Mouse (Mus musculus): ENCODE data around the gene Opa3.

Gene Opa3

GRCm38 (mm10) chr7:19243858-19244257 lies 15.7 kb downstream of the Opa3 start:
- DNase-seq (ENCODE audit: low read depth, low spot score), result no peak

- DNase-seq (ENCODE audit: low read depth, low spot score), result no peak
Measured at GRCm38 (mm10) chr7:19245083-19245482, 16.9 kb downstream of the Opa3 start.

- DNase-seq (ENCODE audit: low read depth, low spot score), result no peak
Measured at GRCm38 (mm10) chr7:19246855-19247254, 18.7 kb downstream of the Opa3 start.

GRCm38 (mm10) chr7:19247511-19247910 lies 19.4 kb downstream of the Opa3 start:
- DNase-seq (ENCODE audit: low read depth, low spot score), result no peak

DNA sequence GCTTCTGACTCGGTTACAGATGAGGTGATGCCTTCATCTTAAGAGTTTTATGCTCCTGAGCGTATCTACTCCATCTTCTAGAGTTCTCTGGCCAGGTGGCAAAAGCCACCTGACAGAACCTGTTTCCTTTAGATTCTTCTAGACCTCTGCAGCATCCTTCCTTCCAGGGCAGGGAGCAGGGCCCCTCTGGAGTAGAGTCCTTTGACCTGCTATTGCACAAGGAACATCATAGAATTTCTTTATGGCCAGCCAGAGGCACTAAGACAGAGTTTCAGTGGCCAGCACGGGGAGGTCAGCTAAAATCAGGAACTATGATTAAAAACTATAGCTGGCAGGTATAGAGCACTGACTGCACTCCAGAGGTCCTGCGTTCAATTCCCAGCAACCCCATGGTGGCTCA lies 23.9 kb downstream of the Opa3 start:
- DNase-seq (ENCODE audit: low read depth, low spot score), result no peak

GRCm38 (mm10) chr7:19253437-19253836 lies 25.3 kb downstream of the Opa3 start:
- no peak for DNase-seq (ENCODE audit: low read depth, low spot score)

GRCm38 (mm10) chr7:19255395-19255794 lies 27.3 kb downstream of the Opa3 start:
- no peak for DNase-seq (ENCODE audit: low read depth, low spot score)

GRCm38 (mm10) chr7:19256567-19256966 lies 28.4 kb downstream of the Opa3 start:
- no peak for DNase-seq (ENCODE audit: low read depth, low spot score)

GRCm38 (mm10) chr7:19257390-19258022 lies 29.4 kb downstream of the Opa3 start:
- peak; percentile 98 for DNase-seq (ENCODE audit: low read depth, low spot score)

GRCm38 (mm10) chr7:19258336-19258735 lies 30.2 kb downstream of the Opa3 start:
- DNase-seq (ENCODE audit: low read depth, low spot score), result no peak

DNA sequence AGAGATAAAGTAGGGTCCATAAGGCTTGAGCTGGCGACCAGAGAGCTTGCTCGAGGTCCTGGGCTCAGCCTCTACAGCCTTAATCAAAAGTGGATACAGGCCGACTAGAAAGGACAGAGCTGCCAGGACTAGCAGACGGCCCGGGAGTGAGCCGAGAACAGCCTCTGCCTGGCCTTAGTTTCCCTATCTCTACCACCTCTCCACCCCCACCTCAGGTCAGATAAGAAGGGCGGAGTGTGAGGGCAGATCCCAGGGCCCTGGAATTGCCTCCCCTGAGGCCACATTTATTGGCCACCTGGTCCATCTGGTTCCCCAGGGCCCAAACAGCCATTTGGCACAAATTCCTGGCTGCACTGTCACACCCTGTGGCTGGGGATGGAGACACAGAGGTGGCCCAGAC lies 37.0 kb downstream of the Opa3 start:
- no peak for DNase-seq (ENCODE audit: low read depth, low spot score)

DNA sequence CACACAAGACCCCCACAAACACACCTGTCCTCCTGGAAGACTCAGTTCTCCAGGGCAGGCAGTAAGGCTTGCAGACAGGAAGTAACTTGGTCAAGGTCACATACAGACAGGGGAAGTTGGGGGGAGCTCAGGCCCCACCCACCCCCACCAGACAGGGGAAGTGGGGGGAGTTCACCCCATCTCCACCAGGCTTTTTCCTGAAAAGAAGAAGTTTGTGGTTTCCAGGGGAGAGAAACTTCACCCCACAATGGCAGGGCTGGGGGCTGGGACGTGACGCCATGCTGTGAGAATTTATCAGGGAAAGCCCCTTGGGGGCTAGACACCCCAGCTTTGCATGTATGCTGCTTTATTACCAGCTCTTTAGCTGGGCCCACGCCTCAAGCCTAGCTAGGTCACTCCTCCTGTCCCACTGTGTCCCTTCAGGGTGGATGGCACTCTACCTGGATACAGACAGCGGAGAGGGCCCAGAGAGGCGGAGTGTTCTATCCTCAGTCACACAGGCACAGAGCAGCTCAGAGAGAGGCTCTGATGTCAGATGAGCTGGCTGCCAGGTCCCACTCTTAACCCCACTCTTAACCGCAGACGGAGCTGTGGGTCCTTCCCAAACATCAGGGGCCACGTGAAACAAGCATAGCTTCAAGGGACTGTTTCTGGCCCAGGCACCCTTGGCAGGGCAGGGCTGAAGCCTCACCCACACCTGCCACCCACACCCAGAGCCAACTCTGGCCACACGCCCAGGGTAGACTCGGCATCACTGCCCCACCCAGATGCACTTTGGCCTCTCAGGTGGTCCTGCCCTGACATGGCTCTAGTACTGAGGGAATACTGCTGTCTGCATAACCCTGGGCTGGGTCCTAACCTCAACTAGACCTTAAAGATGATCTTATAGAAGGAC lies 38.0 kb downstream of the Opa3 start:
- DNase-seq (ENCODE audit: low read depth, low spot score), result no peak

GRCm38 (mm10) chr7:19267051-19267450 lies 38.9 kb downstream of the Opa3 start:
- peak; percentile 76 for DNase-seq (ENCODE audit: low read depth, low spot score)

DNA sequence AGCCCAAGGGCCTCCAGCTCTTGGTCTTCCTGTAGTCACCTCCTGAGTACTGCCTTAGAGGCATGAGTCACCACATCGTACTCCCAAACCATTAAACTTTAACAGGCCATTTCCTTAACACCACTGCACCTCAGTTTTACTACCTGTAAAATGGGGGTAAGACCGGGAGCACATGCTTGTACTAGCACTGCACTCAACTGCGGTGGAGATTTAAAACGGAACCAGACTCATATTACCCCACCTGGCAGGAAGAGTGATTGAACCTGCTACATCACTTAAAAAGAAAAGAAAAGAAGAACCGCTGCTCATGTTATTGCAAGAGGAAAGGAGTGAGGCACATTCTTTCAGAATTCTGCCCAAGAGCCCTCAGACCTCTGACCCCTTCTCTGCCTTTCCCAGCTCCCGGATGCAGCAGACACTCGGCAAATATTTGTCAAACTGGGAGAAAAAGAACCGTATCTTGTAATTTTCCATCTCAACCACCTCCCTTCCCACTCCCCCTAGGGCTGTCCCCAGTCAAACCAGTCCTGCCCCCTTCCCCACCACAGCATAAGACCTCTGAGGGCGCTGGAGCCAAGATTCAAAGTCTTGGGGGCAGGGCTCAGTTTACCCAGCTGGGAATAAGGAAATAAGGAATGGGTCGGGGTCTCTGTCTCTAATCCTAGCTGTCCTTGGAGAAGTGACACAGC lies 41.0 kb downstream of the Opa3 start:
- DNase-seq (ENCODE audit: low read depth, low spot score), result no peak

DNA sequence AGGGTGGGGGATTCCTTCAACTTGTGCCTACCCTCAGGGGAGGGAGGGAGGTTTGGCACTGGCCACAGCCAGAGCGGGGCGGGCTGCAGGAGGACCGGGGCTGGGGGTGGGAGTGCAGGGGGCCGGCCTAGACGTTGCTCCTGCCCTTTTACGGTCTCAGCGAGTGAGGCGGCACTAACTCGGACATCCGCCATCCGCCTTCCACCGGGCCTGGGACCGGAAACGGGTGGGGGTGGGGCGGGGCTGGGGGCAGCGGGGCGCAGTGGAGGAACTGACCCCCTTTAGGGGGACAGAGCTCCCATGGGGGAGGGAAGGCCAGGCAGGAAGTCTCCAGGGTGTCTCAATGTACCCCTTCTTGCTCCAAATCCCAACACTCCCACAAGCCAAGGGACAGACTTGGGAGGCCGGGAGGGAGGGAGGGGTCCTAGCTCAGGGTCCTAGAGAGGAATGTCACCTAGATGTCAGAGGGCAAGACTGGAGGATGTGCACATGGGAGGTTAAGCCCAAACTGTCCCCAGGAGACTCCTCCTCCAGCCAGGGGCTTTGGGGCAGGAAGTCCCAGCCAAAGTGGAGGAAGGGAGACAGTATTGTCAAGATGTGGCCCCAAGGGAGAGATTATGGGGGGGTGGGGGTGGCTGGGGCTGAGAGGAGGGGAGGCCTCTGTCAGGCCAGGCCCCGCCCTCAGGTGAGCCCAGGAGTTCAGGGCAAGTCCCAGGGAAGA lies 41.7 kb downstream of the Opa3 start:
- DNase-seq (ENCODE audit: low read depth, low spot score), result peak; percentile 84

- peak; percentile 68 for DNase-seq (ENCODE audit: low read depth, low spot score)
Measured at GRCm38 (mm10) chr7:19270509-19271237, 42.5 kb downstream of the Opa3 start.

DNA sequence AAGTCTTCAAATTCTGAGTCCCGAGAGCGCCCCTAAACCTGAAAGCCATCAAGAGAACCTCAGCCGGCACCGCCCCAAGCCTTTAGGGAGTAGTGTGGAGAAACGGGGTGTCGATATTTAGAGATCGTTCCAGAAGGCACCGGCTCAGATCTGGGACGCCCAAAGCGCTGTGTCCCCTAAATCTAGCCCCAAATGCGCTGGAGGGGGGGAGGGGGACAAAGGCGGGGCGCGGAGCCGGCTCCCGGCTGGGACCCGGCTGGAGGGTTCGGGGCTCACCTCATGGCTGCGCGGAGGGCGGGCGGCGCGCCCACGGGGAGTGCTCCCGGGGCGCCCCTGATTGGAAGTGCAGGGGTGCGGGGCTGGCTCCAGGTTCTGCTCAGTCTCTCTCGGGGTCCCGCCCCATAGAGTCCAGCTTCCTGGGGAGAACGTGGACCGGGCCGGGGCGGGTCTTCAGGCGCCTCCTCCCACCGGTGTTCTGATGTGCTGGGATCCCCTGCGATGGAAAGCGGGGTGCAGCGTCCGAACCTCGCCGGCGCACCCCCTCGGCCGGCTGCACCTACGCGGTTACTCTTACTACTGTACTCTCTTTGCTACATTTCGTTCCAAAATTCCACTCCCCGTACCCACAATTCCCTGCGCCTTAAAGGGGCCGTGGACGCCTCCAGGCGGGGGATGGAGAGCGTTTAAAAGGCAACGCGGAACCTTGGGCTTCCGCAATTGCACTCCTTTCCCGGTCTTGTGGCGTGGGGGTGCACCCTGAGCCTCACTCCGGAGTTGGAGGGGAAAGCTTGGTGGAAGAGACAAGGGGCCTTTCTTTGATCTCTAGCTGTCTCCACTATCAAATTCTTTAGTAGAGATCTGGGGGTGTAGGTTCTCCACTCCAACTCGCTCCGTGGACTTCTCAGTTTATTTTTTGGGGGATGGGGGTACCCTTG lies 43.4 kb downstream of the Opa3 start, which contains the start of gene Vasp:
Gene Vasp, minus strand, starts transcription at position 580 of the 935 bp plus-strand sequence.
- DNase-seq (ENCODE audit: low read depth, low spot score), result peak; percentile 91

DNA sequence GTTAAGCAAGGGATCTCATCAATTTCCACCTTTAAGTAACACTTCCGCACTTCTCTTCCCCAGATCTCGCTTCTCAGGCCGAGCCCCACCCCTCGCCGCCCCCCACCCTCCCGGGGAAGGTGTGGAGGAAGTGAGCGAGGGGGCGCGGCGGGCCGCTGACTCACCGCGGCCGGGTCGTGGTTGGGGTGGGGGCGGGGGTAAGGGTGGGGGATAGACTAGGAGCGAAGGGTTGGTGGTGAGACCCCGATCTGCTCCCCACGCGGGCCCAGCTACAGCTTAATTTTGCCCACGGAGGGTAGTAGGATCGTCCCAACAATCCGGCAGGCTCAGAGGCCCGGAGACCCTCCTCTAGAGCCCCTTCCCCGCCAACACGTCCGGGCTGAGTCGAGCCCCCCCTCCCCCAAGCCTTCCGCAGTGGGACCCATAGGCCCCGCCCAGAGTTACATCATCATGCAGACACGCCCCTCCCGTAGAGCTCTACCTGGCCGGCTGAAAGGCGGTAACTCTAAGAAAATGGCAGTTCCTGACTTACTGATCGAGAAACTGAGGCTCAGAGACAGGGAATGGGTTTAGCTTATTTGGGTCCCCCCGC lies 44.1 kb downstream of the Opa3 start:
- peak; percentile 96 for DNase-seq (ENCODE audit: low read depth, low spot score)

- peak; percentile 69 for DNase-seq (ENCODE audit: low read depth, low spot score)
Measured at GRCm38 (mm10) chr7:19276253-19276652, 48.1 kb downstream of the Opa3 start.

Measured in ES-CJ7 (cell line).